Mouse (Mus musculus): ENCODE measurements around the gene Igf1r.

DNA sequence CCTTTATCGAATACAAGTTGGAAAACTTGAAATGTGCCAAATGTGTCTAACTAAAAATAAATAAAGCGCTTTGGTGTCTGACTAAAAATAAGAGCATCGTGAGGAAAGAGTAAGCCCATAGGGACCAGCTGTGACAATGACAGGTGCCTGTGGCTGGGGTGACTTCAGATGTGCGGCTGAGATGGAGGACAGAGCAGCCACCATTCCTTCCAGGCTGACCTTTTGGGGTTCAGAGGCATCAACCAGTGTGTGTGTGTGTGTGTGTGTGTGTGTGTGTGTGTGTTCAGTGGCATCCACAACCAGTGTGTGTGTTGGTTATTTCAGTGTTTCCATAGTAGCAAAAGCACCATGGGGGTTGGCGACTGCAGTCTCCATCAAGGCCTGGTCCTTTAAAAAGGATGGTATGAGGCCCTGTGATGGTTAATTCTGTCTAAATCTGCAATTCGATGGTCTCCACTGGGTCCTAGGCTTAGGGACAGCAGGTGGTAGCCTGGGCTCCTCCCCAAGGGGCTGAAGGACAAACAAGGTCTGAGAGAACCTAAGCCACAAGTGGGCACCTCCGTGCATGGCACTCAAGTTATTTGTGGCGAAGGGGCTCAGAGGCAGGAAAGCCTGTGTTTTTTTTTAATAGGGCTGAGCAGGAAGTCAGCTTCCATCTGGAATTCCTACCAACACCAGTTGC lies 310.9 kb downstream of the Igf1r start:
- TF ChIP-seq POLR2A (IDR thresholded peaks at IDR 0.05; ENCODE audit: insufficient read depth, low read depth, low read length), result no peak
- no peak for TF ChIP-seq CTCF (IDR thresholded peaks at IDR 0.05)
